Mouse (Mus musculus): ENCODE results near the gene Tacc3.
A peak's percentile ranks its signal among the peaks of the same experiment; 100 is the strongest.

The Tacc3 gene

GRCm38 (mm10) chr5:33657787-33658663 is at the start of gene Tacc3, which contains the start of gene Tmem129:
Tacc3 (plus strand) TSS chr5:33658128.
Tmem129 (minus strand) TSS chr5:33658416.
- peak; percentile 99 for DNase-seq (ENCODE audit: low spot score)

DNA sequence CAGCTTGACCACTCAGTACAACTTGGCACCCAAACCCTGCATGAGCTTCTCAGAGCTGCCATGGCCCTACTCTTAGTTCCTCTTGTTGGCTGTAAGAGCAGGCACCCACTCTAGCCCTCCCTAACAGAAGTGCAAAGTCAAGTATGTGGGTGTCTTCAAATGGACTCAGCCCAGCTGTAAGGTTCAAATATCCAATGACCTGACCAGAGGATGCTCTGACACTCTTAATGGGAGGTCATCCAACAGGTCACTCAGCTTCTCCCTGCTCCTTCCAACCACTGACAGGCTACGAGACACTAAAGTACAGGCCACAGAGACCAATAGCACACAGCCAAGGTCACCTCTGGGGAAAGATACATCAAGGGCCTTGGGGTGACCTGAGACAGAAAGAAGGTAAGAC is 48.7 kb upstream of the Tacc3 start:
- no peak for DNase-seq (ENCODE audit: low spot score)

- DNase-seq (ENCODE audit: low spot score) = no peak
These were observed 46.1 kb upstream of the Tacc3 start for GRCm38 (mm10) chr5:33611795-33612194.

- DNase-seq (ENCODE audit: low spot score) = peak; percentile 29
These were observed 43.5 kb upstream of the Tacc3 start for GRCm38 (mm10) chr5:33614391-33614790.

GRCm38 (mm10) chr5:33622671-33623070 is 35.3 kb upstream of the Tacc3 start:
- no peak for DNase-seq (ENCODE audit: low spot score)

GRCm38 (mm10) chr5:33623766-33624165 is 34.2 kb upstream of the Tacc3 start:
- DNase-seq (ENCODE audit: low spot score) = no peak

- DNase-seq (ENCODE audit: low spot score) = no peak
These were observed 30.0 kb upstream of the Tacc3 start for GRCm38 (mm10) chr5:33627968-33628367.

- peak; percentile 73 for DNase-seq (ENCODE audit: low spot score)
These were observed 29.1 kb upstream of the Tacc3 start for GRCm38 (mm10) chr5:33628820-33629300.

- peak; percentile 99 for DNase-seq (ENCODE audit: low spot score)
These were observed 28.5 kb upstream of the Tacc3 start, which contains the start of the genes Fam53a and Gm9903 for GRCm38 (mm10) chr5:33629301-33629987. Fam53a (minus strand) TSS chr5:33629635. Gm9903 (plus strand) TSS chr5:33629925.

GRCm38 (mm10) chr5:33630061-33630460 is 27.9 kb upstream of the Tacc3 start:
- peak; percentile 70 for DNase-seq (ENCODE audit: low spot score)

- DNase-seq (ENCODE audit: low spot score) = no peak
These were observed 27.3 kb upstream of the Tacc3 start for GRCm38 (mm10) chr5:33630615-33631014.

- DNase-seq (ENCODE audit: low spot score) = no peak
These were observed 25.4 kb upstream of the Tacc3 start for GRCm38 (mm10) chr5:33632526-33632925.

DNA sequence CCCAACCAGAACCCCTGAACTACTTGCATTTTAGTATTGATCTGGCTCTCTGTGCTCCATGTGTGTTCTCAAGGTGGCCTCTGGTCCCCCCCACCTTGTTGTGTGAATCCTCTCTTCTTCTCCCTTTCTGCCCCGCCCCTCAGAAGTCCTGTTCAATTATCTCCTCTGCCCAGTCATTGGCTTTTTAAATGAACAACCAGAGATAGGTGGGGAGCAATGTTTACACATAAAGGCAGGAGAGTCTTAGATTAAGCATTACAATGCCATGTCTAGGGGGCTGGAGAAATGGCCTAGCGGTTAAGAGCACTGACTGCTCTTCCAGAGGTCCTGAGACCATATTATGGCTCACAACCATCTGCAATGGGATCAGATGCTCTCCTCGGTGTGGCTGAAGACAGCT is 22.6 kb upstream of the Tacc3 start:
- no peak for DNase-seq (ENCODE audit: low spot score)

- peak; percentile 53 for DNase-seq (ENCODE audit: low spot score)
These were observed 20.1 kb upstream of the Tacc3 start for GRCm38 (mm10) chr5:33637606-33638350.

DNA sequence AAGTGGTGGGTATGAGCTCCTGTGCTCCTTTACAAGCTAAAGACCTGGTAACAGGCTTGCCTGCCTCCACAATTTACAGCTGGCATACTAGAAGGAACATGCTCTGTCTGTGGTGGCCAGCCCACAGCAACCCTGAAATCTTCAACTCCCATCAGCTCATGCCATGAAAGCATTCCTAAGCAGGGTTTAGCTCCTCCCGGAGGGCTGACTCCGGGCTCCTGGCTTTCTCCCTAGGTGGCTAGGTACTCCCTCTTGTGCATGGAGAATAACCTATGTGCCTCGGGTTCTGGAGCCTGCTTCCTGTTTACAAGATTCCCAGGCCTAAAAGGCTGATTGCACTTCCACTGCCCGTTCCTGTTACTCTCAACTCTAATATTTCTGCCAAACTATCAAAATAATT is 19.1 kb upstream of the Tacc3 start:
- no peak for DNase-seq (ENCODE audit: low spot score)

GRCm38 (mm10) chr5:33640652-33641051 is 17.3 kb upstream of the Tacc3 start:
- DNase-seq (ENCODE audit: low spot score) = peak; percentile 74

DNA sequence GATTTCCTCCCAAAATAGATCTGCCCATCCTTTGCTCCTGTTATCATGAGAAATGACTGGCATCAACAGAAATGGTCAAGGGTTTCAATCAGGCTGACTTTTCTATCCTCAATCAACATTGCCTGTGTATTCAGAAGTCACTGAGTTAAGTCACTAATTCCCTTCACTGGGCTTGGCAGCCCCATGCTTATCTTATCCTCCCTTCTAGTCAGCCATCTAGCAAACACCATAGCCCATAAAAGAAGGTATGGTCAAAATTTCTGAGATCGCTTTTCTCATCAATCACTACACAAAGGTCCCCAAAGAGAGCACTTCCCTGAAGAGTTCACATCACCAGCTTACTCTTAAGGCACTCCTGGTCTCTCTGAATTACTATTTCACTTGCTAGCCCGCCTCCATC is 6.9 kb upstream of the Tacc3 start:
- no peak for DNase-seq (ENCODE audit: low spot score)

DNA sequence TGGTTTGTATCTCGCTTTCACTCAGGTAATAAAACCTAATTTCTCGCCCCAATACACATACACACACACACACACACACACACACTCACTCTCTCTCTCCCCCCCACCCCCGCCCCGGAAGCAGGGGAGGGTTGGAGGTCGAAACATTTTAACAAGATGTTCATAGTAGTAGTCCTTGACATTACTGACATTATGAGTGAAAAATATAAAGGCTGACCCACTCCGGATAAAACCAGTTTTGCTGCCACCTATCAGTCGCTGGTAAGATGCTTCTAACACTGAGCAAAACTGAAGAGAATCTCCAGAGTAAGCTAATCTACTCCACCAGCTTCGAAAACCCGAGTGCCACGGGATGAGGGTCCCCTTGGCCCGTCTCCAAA is 6.4 kb upstream of the Tacc3 start:
- DNase-seq (ENCODE audit: low spot score) = no peak

DNA sequence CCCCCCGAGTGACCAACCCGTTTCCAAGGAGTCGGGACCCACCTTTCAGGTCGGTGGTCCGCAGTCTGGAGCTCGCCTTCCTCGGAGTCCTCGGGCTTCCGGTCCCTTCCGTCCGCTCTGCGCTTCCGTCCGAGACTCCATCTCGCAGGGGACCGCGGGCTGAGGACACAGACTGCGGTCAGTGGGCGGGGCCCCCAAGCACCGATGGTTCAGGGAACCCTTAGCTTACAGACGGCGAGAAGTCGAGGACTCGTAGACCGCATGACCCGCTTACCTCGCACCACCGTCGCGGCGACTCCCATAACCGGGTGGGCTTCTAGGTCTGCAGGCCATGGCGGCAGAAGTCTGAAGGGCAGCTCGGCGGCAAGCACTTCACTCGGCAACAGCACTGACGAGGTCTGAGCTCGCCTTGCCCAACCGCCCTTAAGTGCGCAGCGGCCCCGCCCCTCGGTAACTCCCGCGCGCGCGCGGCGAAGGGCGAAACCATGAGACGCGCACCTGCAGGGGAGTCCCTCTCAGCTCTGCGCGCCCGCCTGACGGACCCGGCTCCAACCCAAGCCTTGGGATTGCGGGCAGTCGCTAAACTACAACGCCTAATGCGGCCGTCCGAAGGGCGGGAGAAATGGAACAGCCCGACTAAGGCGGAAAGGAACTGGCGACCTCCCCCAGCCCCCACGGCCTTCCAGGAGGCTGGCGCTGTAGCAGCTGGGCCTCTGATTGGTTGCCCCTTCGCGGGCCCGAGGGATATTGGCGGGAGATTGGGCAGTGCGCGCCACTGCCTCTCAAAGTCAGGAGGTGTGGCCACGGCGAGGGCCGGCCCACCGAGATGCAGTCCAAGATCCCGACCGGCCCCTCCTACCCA is 5.8 kb upstream of the Tacc3 start, which contains the start of gene Slbp:
Gene Slbp (minus strand): TSS at position 654 of the 862 bp plus-strand sequence.
- DNase-seq (ENCODE audit: low spot score) = peak; percentile 98

DNA sequence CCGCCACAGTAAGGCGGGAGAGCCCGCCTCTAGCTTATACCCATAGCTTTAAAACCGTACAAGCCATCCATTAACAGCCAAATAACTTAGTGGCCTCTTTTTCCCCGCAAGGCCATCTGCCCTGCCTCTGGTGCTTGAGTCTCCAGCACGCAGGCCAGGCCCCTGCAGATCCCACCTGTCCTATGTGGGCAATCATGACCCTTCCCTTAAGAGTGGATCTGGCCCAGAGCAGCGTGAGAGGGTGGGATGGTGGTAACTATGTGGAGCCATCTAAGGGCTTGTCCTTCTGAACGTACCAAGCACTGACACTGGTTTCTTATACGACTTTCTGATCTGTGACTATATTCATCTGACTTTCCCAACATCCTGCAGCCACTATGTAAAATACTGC is 5.2 kb upstream of the Tacc3 start:
- no peak for DNase-seq (ENCODE audit: low spot score)

DNA sequence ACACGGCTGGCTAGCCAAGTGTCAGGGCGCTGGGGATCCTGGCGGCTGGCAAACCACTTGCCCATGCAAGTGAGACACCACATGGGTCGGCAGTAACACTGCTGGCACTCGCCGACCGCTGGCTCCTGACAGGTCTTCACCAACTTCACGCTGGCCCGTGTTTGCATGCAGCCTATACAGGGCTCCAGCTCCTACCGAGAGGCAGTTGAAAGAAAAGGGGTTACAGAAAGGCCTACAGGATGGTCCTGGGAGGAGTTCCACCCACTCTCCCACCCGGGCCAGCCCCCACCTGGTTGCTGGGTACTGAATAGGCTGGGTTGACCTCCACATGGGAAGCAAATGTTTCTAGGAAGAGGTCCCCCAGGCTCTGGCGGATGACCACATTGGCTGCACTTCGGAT is 3.5 kb upstream of the Tacc3 start:
- DNase-seq (ENCODE audit: low spot score) = peak; percentile 9

Data from MN1 (cell line).